Mouse (Mus musculus) midbrain, embryonic 14.5 days (tissue): ENCODE measurements around the gene Hist1h2aa. TPM values are rescaled to one million over a fixed set of nuclear protein-coding genes. Genes with fewer than 3 reads are reported as not detected.

Experiments used
- ATAC-seq: fragments of 200-750 bp; cut with Nextera tagmentation; 2 replicates; pipeline ENCODE4 v1.8.0; 2017; ENCODE audit warnings: moderate number of reproducible peaks, moderate library complexity; ENCODE audit not compliant: low FRiP score, low TSS enrichment
- DNase-seq: peaks from one replicate; pipeline ENCODE4 v3.0.0-alpha.2; 2015
- H3K27ac ChIP-seq: fragments of 300-500 bp; sonication (generic); replicated peaks from 2 replicates; pipeline ENCODE4 v1.5.1; 2014; ENCODE audit warnings: mild to moderate bottlenecking, low read depth, low read length, moderate library complexity
- H3K27me3 ChIP-seq: fragments of 300-500 bp; sonication (generic); 2 replicates; pipeline ENCODE4 v1.6.1; 2014; ENCODE audit warnings: low read length, control low read depth, mixed read lengths; ENCODE audit not compliant: control insufficient read depth, insufficient read depth
- H3K36me3 ChIP-seq: fragments of 300-500 bp; sonication (generic); 2 replicates; pipeline ENCODE4 v1.6.1; 2014; ENCODE audit warnings: low read length, control low read depth; ENCODE audit not compliant: control insufficient read depth, insufficient read depth
- H3K4me1 ChIP-seq: fragments of 300-500 bp; sonication (generic); 2 replicates; pipeline ENCODE4 v1.6.1; 2014; ENCODE audit warnings: mild to moderate bottlenecking, antibody characterized with exemption, low read length, control low read depth; ENCODE audit not compliant: control insufficient read depth, insufficient read depth
- H3K4me2 ChIP-seq: fragments of 300-500 bp; sonication (generic); 2 replicates; pipeline ENCODE4 v1.6.1; 2014; ENCODE audit warnings: mild to moderate bottlenecking, low read length, moderate library complexity
- H3K4me3 ChIP-seq: fragments of 300-500 bp; sonication (generic); replicated peaks from 2 replicates; pipeline ENCODE4 v1.5.1; 2014; ENCODE audit warnings: low read depth, low read length
- H3K9ac ChIP-seq: fragments of 300-500 bp; sonication (generic); replicated peaks from 2 replicates; pipeline ENCODE4 v1.6.1; 2014; ENCODE audit warnings: mild to moderate bottlenecking, low read length, moderate library complexity
- H3K9me3 ChIP-seq: fragments of 300-500 bp; sonication (generic); 2 replicates; pipeline ENCODE4 v1.6.1; 2016; ENCODE audit warnings: low read length, control low read depth, mixed read lengths; ENCODE audit not compliant: control insufficient read depth
- WGBS: fragments of 180-500 bp; shearing (Covaris S2); extraction: QIAGEN DNeasy Blood & Tissue Kit; methylation state at CpG from one replicate; pipeline ENCODE4 v1.1.7; 2014; 5-methylcytosine and 5-hydroxymethylcytosine counted together
- polyA plus RNA-seq: library from polyadenylated mRNA; unstranded; fragments of >200 nt; fragmentation: Nextera tagmentation; extraction: Ambion mirVana; gene quantifications from 2 replicates; pipeline ENCODE4 v1.2.1, GENCODE M21; 2014

Hist1h2aa gene
- polyA plus RNA-seq: not detected in 2 replicates

DNA sequence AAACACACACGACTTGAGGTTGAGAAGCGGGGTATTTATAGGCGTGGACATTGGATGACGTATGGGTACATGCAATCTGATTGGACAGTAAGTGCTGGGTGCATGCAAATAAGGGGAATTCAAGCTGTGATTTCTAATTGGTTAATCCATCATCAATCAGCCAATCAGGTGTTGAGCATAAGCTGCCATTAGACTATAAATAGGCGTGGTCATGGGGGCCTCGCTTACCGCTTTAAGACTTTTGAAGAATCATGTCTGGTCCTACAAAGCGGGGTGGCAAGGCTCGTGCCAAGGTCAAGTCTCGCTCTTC is at the start of gene Hist1h2aa:
Gene Hist1h2aa (plus strand): TSS at position 252 of the 310 bp plus-strand sequence.
- Histone ChIP-seq H3K4me2 (no peak within 1 kb of the TSS), H3K4me3 (no peak within 1 kb of the TSS), H3K36me3 (no peaks in the 10 kb centered on the region), H3K9ac (no peak within 1 kb of the TSS), H3K9me3 (no peaks in the 10 kb centered on the region), H3K4me1 (no peaks in the 10 kb centered on the region), H3K27ac (no peak within 1 kb of the TSS), H3K27me3 (no peaks in the 10 kb centered on the region)
- ATAC-seq (no peak), DNase-seq (no peak)
- 94% methylated on average over 10 of the region's 10 CpGs for WGBS

DNA sequence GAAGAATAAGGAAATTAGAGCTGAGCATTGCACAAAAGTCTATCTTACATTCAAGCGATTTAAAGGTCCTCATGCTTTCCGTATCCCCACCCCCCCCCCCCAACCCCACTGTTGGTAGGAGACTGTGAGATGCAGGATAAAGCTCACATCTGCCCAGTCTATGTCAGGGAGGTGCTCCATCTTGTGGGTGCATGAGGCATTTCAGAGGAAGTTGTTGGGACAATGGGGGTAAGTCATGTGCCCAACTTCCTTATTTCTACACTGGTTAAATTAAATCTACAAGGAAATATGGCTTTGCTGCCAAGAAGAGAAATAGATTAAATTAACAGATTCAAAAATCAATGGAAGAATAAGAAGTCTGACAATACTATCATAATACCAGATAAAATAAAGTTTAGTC is 48.7 kb upstream of the Hist1h2aa start:
- Histone ChIP-seq H3K9me3 (no peaks in the 10 kb centered on the region), H3K27me3 (no peaks in the 10 kb centered on the region), H3K4me1 (no peaks in the 10 kb centered on the region), H3K27ac (no peak overlapping the region), H3K4me2 (no peak overlapping the region), H3K9ac (no peak overlapping the region), H3K4me3 (no peak overlapping the region), H3K36me3 (no peaks in the 10 kb centered on the region)
- DNase-seq (peak; percentile 54), ATAC-seq (peak; percentile 31; the same call in 1 of the 2 replicates)
- 21% methylated on average over 2 of the region's 2 CpGs for WGBS

DNA sequence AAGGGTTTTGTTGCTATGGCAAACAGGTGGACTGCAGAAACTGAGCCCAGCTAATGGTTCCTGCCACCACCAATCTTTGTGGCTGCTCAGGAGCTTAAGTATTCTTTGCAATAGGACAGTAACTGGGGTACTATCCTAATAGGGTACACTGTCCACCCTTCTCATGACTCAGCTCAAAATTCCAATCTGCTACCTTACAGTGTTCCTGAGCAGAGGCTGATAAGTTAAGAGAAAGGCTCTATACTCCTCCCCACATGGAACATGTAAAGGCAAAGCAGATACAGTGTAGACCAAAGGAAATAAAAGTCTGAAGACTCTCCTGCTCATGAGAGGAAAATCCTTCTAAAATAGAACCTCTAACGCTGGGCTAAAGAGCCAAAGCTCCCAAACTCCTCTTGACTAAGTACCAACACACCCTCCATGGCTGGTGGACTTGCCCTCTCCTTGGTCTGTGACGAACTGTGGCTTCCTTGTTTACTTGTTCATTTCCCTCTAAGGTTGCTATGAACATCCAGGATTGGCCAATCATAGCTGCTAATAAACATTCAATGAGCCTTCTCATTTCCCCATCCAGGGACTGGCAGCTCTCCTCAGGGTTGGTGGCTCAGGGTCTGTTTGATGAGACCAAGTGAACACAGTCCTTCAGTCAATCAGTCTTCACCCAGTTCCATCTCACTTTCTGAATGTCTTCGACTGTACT is 47.1 kb upstream of the Hist1h2aa start:
- ATAC-seq: no peak

DNA sequence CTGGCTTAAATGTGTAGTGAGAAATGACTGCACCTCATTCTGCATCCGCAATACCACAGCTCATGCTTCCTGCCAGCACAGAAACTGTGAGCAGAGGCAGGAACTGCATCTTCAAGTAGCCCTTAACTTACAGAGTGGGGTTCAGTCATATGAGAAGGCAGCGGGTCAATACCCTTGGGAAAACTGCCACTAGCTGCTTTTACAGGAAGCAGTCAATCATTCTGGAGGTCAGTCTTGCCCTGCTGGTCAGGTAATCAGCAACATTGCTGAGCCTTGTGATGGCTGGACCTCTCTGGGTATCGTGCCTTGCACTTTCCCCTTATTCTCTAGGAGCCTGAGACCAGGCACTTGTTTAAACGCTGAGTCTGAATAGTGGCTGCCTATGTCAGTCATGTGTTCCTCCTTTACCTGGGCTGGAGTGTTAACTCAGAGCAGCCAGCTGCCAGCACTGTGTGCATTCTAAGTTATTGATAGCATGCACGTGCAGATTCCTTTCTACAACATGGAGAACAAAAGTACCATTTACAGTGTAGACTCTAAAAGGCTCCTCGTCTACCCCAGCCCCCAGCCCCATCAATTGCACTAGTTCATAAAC is 45.2 kb upstream of the Hist1h2aa start:
- DNase-seq: no peak
- Histone ChIP-seq H3K27ac (no peak overlapping the region), H3K4me3 (no peak overlapping the region), H3K9ac (no peak overlapping the region), H3K27me3 (no peaks in the 10 kb centered on the region), H3K9me3 (no peaks in the 10 kb centered on the region), H3K4me2 (no peak overlapping the region), H3K36me3 (no peaks in the 10 kb centered on the region), H3K4me1 (no peaks in the 10 kb centered on the region)
- ATAC-seq: no peak
- 90% methylated on average over 6 of the region's 6 CpGs for WGBS

More for the DNA sequence above, 47.1 kb upstream of the Hist1h2aa start:
- Histone ChIP-seq H3K27ac (no peak overlapping the region), H3K36me3 (no peaks in the 10 kb centered on the region), H3K27me3 (no peaks in the 10 kb centered on the region), H3K9me3 (no peaks in the 10 kb centered on the region), H3K4me1 (no peaks in the 10 kb centered on the region), H3K4me2 (no peak overlapping the region), H3K9ac (no peak overlapping the region), H3K4me3 (no peak overlapping the region)
- WGBS: 84% methylated on average over 3 of the region's 3 CpGs
- no peak for DNase-seq

DNA sequence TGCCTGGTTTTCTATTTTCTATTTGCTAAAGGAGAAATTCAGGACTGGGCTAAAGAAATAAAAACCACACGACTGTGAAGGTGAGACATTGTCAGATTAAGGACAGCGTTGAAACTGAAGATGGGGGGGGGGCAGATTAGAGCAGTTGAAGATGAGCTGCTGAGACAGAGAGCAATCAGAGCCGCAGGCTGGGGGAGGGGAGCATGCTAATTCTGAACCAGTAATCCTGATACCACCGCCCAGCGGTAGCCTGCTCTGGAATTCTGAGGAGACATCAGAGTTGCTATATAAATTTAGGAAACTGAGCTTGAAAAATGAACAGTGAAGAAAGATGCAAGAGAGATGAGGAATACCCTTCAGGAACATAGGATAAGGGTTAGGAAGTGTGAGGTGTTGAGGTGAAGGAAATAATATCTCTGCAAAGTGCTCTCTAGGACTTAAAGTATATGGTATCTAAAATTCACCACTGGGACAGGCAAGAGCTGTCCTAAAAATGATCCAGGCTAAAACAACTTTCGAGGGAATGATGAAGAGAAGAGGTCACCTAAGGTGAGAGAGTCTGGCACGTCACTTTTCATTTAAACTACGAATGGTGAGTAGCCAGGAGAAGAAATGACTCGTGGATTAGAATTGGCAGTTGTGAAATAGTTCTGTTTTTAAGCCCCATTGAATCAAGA is 41.5 kb upstream of the Hist1h2aa start:
- Histone ChIP-seq H3K27me3 (no peaks in the 10 kb centered on the region), H3K27ac (no peak overlapping the region), H3K36me3 (no peaks in the 10 kb centered on the region), H3K4me2 (peak overlapping the region; percentile 2; the same call in 1 of the 2 replicates), H3K9me3 (no peaks in the 10 kb centered on the region), H3K4me1 (no peaks in the 10 kb centered on the region), H3K9ac (no peak overlapping the region), H3K4me3 (no peak overlapping the region)
- DNase-seq (peak; percentile 44), ATAC-seq (peak; percentile 11; the same call in 1 of the 2 replicates)
- WGBS: 8% methylated on average over 9 of the region's 9 CpGs

DNA sequence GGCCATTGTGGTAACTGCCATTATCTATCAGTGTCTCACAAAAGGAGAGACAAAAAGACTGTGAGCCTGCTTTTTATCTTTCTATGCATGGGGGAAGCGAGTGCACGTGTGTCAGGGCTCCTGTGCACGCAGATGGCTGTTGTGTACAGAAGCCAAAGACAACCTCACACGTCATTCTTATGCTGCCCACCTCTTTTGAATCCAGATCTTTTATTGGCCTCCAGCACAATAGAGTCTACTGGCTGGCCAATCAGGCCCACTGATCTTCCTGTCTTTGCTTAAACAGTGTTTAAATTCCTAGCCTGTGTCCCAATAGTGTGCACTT is 41.0 kb upstream of the Hist1h2aa start:
- peak; percentile 57 for DNase-seq
- H3K4me1 ChIP-seq: no peaks in the 10 kb centered on the region
- no peaks in the 10 kb centered on the region for H3K27me3 ChIP-seq
- no peak overlapping the region for H3K27ac ChIP-seq
- peak; percentile 72; the same call in 1 of the 2 replicates for ATAC-seq
- 5% methylated on average over 4 of the region's 4 CpGs for WGBS
- H3K9me3 ChIP-seq: no peaks in the 10 kb centered on the region
- no peak overlapping the region for H3K9ac ChIP-seq
- no peaks in the 10 kb centered on the region for H3K36me3 ChIP-seq
- H3K4me3 ChIP-seq: no peak overlapping the region
- H3K4me2 ChIP-seq: peak overlapping the region; percentile 2; the same call in 1 of the 2 replicates

DNA sequence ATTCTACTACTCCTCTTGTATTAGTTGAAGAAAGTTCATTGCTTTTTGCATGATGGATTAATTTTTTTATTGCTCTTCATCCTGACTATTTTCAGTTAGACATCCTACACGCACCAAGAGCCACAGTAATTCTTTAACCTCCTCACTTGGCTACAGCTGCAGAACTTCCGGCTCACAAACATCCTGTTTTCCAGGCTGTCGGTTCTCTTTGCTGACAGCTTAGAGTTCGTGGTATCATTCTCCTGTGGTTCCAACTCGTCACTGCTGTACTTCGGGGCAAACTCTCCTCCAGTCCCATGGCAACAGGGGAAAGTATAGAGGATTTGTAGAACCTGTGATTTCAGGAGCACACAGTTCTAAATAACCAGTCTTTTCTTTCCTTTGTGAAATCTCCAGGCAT is 36.0 kb upstream of the Hist1h2aa start:
- ATAC-seq: no peak
- H3K9ac ChIP-seq: no peak overlapping the region
- H3K4me1 ChIP-seq: no peaks in the 10 kb centered on the region
- no peaks in the 10 kb centered on the region for H3K9me3 ChIP-seq
- no peaks in the 10 kb centered on the region for H3K27me3 ChIP-seq
- no peak overlapping the region for H3K27ac ChIP-seq
- 58% methylated on average over 6 of the region's 6 CpGs for WGBS
- H3K4me2 ChIP-seq: no peak overlapping the region
- no peaks in the 10 kb centered on the region for H3K36me3 ChIP-seq
- DNase-seq: no peak
- H3K4me3 ChIP-seq: no peak overlapping the region

DNA sequence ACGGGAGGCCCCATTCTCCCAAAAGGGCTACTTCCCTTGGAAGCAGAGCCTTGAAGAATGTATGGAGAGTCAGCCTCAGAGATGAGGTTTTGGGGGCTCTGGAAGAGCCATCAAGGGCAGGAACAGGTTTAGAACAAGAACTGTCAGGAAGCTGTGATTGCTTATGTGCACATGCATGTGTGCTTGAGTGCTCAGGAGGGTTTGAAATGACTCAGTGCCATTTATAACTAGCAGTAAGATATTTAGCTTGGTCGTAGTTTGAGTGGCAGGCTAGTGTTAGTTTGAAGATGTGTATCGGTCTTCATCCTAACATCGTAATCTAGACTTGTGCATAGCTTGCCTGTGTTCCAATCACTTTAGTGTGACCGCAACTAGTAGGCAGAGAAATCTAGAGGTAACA is 27.4 kb upstream of the Hist1h2aa start:
- Histone ChIP-seq H3K9ac (no peak overlapping the region), H3K4me1 (no peaks in the 10 kb centered on the region), H3K36me3 (no peaks in the 10 kb centered on the region), H3K27me3 (no peaks in the 10 kb centered on the region), H3K4me3 (no peak overlapping the region), H3K9me3 (no peaks in the 10 kb centered on the region), H3K27ac (no peak overlapping the region), H3K4me2 (no peak overlapping the region)
- 95% methylated on average over 5 of the region's 5 CpGs for WGBS
- DNase-seq: no peak
- no peak for ATAC-seq

DNA sequence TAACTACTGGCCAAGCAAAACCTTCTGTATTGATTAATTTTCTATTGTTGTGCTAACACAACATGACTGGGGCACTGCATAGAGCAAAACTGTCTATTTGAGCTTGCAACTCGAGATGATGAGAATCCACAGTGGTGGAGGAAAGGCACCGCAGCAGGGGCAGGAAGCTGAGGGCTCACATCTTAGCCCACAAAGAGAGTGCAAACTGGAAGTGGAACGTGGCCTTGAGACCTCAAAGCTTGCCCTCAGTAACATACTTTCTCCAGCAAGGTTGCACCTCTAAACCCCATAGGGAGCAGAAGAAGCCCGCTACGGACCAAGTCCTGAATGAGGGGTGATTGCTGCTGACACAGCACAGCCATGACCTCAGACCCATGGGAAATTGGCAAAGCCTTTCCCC is 24.1 kb upstream of the Hist1h2aa start:
- Histone ChIP-seq H3K9ac (no peak overlapping the region), H3K27me3 (no peaks in the 10 kb centered on the region), H3K36me3 (no peaks in the 10 kb centered on the region), H3K27ac (no peak overlapping the region), H3K4me2 (no peak overlapping the region), H3K9me3 (no peaks in the 10 kb centered on the region), H3K4me3 (no peak overlapping the region), H3K4me1 (no peaks in the 10 kb centered on the region)
- 87% methylated on average over 5 of the region's 5 CpGs for WGBS
- ATAC-seq: no peak
- DNase-seq: no peak
